In the genomic region with DNA sequence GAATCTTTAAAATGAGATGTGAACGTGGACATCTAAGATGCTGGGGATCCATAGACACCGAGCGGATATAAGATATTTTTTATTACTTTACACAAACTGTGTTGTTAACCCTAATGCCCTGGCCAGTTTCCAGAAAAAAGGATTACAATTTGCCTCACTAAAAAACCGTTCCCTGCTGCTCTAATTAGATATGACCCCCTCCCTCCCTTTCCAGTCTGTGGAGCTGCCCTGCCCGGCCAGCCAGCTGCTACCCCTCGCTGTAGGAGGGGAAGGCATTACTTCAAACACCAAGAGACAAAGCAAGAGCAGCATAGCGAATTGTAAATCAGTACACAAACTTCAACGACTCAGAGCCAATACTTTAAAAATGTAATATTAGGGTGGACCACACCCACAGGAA, we compare ENCODE assay signal across 18 mouse cellular contexts. TPM values are rescaled to one million over a fixed set of nuclear protein-coding genes. Genes with fewer than 3 reads are reported as not detected.
DNase-seq lines count a peak whose midpoint lies in the region; ATAC-seq and TF ChIP-seq lines count a peak whose summit lies in the region.
"Had no signal": no experiment of that assay in that cellular context is flagged by ENCODE, and none has a peak within 500 bp of the region (broad histone marks: within the 10 kb centered on the region; RNA-seq: fewer than 3 reads in every experiment).

No protein-coding gene starts in this region.

- ATAC-seq in intestine, embryonic 14.5 days (replicated peaks; ENCODE audit: low FRiP score, low TSS enrichment, low read depth): no peak
- no peak for ATAC-seq in intestine, embryonic 15.5 days
- ATAC-seq in forebrain, embryonic 13.5 days: peak; percentile 54; the same call in 1 of the 2 replicates
- peak; percentile 61; the same call in 1 of the 2 replicates for ATAC-seq in hindbrain, postnatal 0 days
- ATAC-seq: intestine, postnatal 0 days had no signal

- no peaks in the 10 kb centered on the region for H3K36me3 ChIP-seq in intestine, embryonic 14.5 days (ENCODE audit: control insufficient read depth, insufficient read depth, low read length)
- no peaks in the 10 kb centered on the region for H3K36me3 ChIP-seq in intestine, embryonic 15.5 days
- H3K36me3 ChIP-seq in forebrain, embryonic 13.5 days (ENCODE audit: poor library complexity, severe bottlenecking): no peaks in the 10 kb centered on the region
- no peaks in the 10 kb centered on the region for H3K36me3 ChIP-seq in hindbrain, postnatal 0 days (ENCODE audit: insufficient read depth, low read length)
- H3K36me3 ChIP-seq: limb, embryonic 12.5 days had no signal

- H3K27ac ChIP-seq in intestine, embryonic 14.5 days (ENCODE audit: low read depth): no peak overlapping the region
- H3K27ac ChIP-seq in intestine, embryonic 15.5 days: no peak overlapping the region
- peak overlapping the region; percentile 70 for H3K27ac ChIP-seq in forebrain, embryonic 13.5 days
- H3K27ac ChIP-seq in hindbrain, postnatal 0 days: 0 out of 2 replicates have a peak overlapping the region, but pooled peaks have one; percentile 15
- H3K27ac ChIP-seq in gastrocnemius, adult 2 months: no peak overlapping the region
- H3K27ac ChIP-seq: limb, embryonic 12.5 days had no signal

- no peak overlapping the region for H3K4me2 ChIP-seq in intestine, embryonic 14.5 days (ENCODE audit: low read length)
- no peak overlapping the region for H3K4me2 ChIP-seq in intestine, embryonic 15.5 days (replicated peaks)
- H3K4me2 ChIP-seq in forebrain, embryonic 13.5 days: no peak overlapping the region; the same call in 1 of the 2 replicates
- no peak overlapping the region for H3K4me2 ChIP-seq in hindbrain, postnatal 0 days (ENCODE audit: low read depth, low read length)
- H3K4me2 ChIP-seq: limb, embryonic 12.5 days had no signal

- peaks cover 7% of the 10 kb centered on the region; the same call in 1 of the 2 replicates for H3K4me1 ChIP-seq in intestine, embryonic 14.5 days (replicated peaks; ENCODE audit: control insufficient read depth, insufficient read depth, low read length)
- H3K4me1 ChIP-seq in intestine, embryonic 15.5 days (replicated peaks): 0 out of 2 replicates have a peak, but pooled peaks cover 2% of the 10 kb centered on the region
- peaks cover 57% of the 10 kb centered on the region for H3K4me1 ChIP-seq in forebrain, embryonic 13.5 days
- no peaks in the 10 kb centered on the region; the same call in 1 of the 2 replicates for H3K4me1 ChIP-seq in hindbrain, postnatal 0 days (ENCODE audit: insufficient read depth, low read length)

- DNase-seq in intestine, embryonic 14.5 days (ENCODE audit: low spot score): peak; percentile 43
- peak; percentile 93 for DNase-seq in brain, embryonic 14.5 days (ENCODE audit: low read depth)
- peak; percentile 71 for DNase-seq in hindbrain, postnatal 0 days (ENCODE audit: low spot score)
- DNase-seq in spleen, postnatal 10 days (ENCODE audit: low spot score in 2 of 2): no peak
- no peak for DNase-seq in gastrocnemius, adult 2 months
- no peak for DNase-seq in natural killer cell, adult 2 months (ENCODE audit: low spot score in 2 of 2)
- DNase-seq: adrenal gland, postnatal 10 days; B cell, adult 2 months; cerebellum, postnatal 36 days; kidney, postnatal 4 days; layer of hippocampus, postnatal 36 days; lung, adult 18-20 months; right cerebral cortex, postnatal 14 days; thymus, adult 18-20 months had no signal

- WGBS in intestine, embryonic 14.5 days: 37% methylated on average over 8 of the region's 8 CpGs
- 40% methylated on average over 8 of the region's 8 CpGs for WGBS in intestine, embryonic 15.5 days
- 2% methylated on average over 8 of the region's 8 CpGs for WGBS in forebrain, embryonic 13.5 days
- 27% methylated on average over 8 of the region's 8 CpGs for WGBS in hindbrain, postnatal 0 days

- TF ChIP-seq CTCF in brain, embryonic 14.5 days (IDR thresholded peaks at IDR 0.05; ENCODE audit: borderline replicate concordance, extremely low read depth, insufficient read depth, insufficient read length): no peak
- no peak for TF ChIP-seq CTCF in hindbrain, postnatal 0 days (IDR thresholded peaks at IDR 0.05; ENCODE audit: low read depth)
- no peak for TF ChIP-seq CTCF in gastrocnemius, adult 2 months (IDR thresholded peaks at IDR 0.05)

- no peak overlapping the region for H3K9ac ChIP-seq in intestine, embryonic 14.5 days (ENCODE audit: low read length)
- H3K9ac ChIP-seq in intestine, embryonic 15.5 days: no peak overlapping the region
- H3K9ac ChIP-seq in forebrain, embryonic 13.5 days: no peak overlapping the region
- no peak overlapping the region for H3K9ac ChIP-seq in hindbrain, postnatal 0 days (replicated peaks; ENCODE audit: low read length)
- H3K9ac ChIP-seq: limb, embryonic 12.5 days had no signal

- intact Hi-C loops in gastrocnemius, adult 2 months (cut with DNase I): no loop called here

- no peaks in the 10 kb centered on the region for H3K27me3 ChIP-seq in intestine, embryonic 14.5 days (replicated peaks; ENCODE audit: control insufficient read depth, insufficient read depth, low read length)
- H3K27me3 ChIP-seq in intestine, embryonic 15.5 days (replicated peaks): no peaks in the 10 kb centered on the region
- no peaks in the 10 kb centered on the region for H3K27me3 ChIP-seq in forebrain, embryonic 13.5 days
- H3K27me3 ChIP-seq in hindbrain, postnatal 0 days (ENCODE audit: insufficient read depth, low read length): no peaks in the 10 kb centered on the region
- H3K27me3 ChIP-seq: limb, embryonic 12.5 days had no signal

- H3K4me3 ChIP-seq in intestine, embryonic 14.5 days (ENCODE audit: low read depth, low read length): no peak overlapping the region
- H3K4me3 ChIP-seq in intestine, embryonic 15.5 days (replicated peaks): no peak overlapping the region
- H3K4me3 ChIP-seq in forebrain, embryonic 13.5 days: no peak overlapping the region
- no peak overlapping the region for H3K4me3 ChIP-seq in hindbrain, postnatal 0 days (ENCODE audit: low read length)
- no peak overlapping the region for H3K4me3 ChIP-seq in gastrocnemius, adult 2 months
- H3K4me3 ChIP-seq: limb, embryonic 12.5 days had no signal

- no peak for TF ChIP-seq POLR2A in brain, embryonic 14.5 days (IDR thresholded peaks at IDR 0.05; ENCODE audit: borderline replicate concordance, extremely low read depth, insufficient read depth, insufficient read length, poor library complexity, severe bottlenecking)

- H3K9me3 ChIP-seq in intestine, embryonic 14.5 days (ENCODE audit: control insufficient read depth, low read length): no peaks in the 10 kb centered on the region
- H3K9me3 ChIP-seq in intestine, embryonic 15.5 days: no peaks in the 10 kb centered on the region
- no peaks in the 10 kb centered on the region for H3K9me3 ChIP-seq in forebrain, embryonic 13.5 days (replicated peaks)
- no peaks in the 10 kb centered on the region for H3K9me3 ChIP-seq in hindbrain, postnatal 0 days (ENCODE audit: low read length)
- H3K9me3 ChIP-seq: limb, embryonic 12.5 days had no signal

RNA-seq across cellular contexts. Expression of a gene that starts 58.9 kb away (rescaled TPM):
- 85.0 and 104 TPM in 2 replicates for polyA plus RNA-seq in intestine, embryonic 14.5 days (2014; fragmentation: Nextera tagmentation; extraction: Ambion mirVana)
- polyA plus RNA-seq in intestine, embryonic 15.5 days (2015; fragmentation: Nextera tagmentation; extraction: Ambion mirVana): 58.9 and 69.4 TPM in 2 replicates
- polyA plus RNA-seq in brain, embryonic 14.5 days (2012; rRNA removed): 76.7 and 111 TPM in 2 replicates
- 199 and 207 TPM in 2 replicates for polyA plus RNA-seq in forebrain, embryonic 13.5 days (2015; fragmentation: Nextera tagmentation; extraction: Ambion mirVana)
- total RNA-seq in hindbrain, postnatal 0 days (2014; rRNA removed): 41.5 and 43.1 TPM in 2 replicates
- polyA plus RNA-seq in hindbrain, postnatal 0 days (2015; fragmentation: Nextera tagmentation; extraction: Ambion mirVana): 57.9 and 60.1 TPM in 2 replicates
- total RNA-seq in gastrocnemius, adult 2 months (2021): 1 to 10 TPM; 5.3 to 6.4 TPM

Comparison
In these comparisons a context has a peak if more than half of its experiments do, and no peak if none do; other contexts are left out.
1. ATAC-seq: peak in forebrain, embryonic 13.5 days (single experiment) and hindbrain, postnatal 0 days (single experiment); none in intestine, embryonic 14.5 days (single experiment) and intestine, embryonic 15.5 days (single experiment).
2. DNase-seq: peak in intestine, embryonic 14.5 days (single experiment), brain, embryonic 14.5 days (single experiment) and hindbrain, postnatal 0 days (single experiment); none in spleen, postnatal 10 days (0 of 2), gastrocnemius, adult 2 months (single experiment) and natural killer cell, adult 2 months (0 of 2).
3. H3K27ac ChIP-seq: peak in forebrain, embryonic 13.5 days (single experiment) and hindbrain, postnatal 0 days (single experiment); none in intestine, embryonic 14.5 days (single experiment), intestine, embryonic 15.5 days (single experiment) and gastrocnemius, adult 2 months (single experiment).